Mouse (Mus musculus): Measurements from ENCODE around the gene Mgat5.

Mgat5 gene

GRCm38 (mm10) chr1:127204817-127205485, at the start of gene Mgat5:
Gene Mgat5 (plus strand): TSS chr1:127205015.
- peak; percentile 85 for DNase-seq (ENCODE audit: extremely low spot score, low read depth, low spot score)

- DNase-seq (ENCODE audit: extremely low spot score, low read depth, low spot score): no peak
These were observed 44.6 kb upstream of the Mgat5 start for GRCm38 (mm10) chr1:127160118-127160760.

- no peak for DNase-seq (ENCODE audit: extremely low spot score, low read depth, low spot score)
These were observed 40.1 kb upstream of the Mgat5 start for GRCm38 (mm10) chr1:127164589-127165160.

- DNase-seq (ENCODE audit: extremely low spot score, low read depth, low spot score): no peak
These were observed 38.3 kb upstream of the Mgat5 start for GRCm38 (mm10) chr1:127166521-127166920.

GRCm38 (mm10) chr1:127167586-127167985, 37.2 kb upstream of the Mgat5 start:
- DNase-seq (ENCODE audit: extremely low spot score, low read depth, low spot score): no peak

GRCm38 (mm10) chr1:127168205-127168604, 36.6 kb upstream of the Mgat5 start:
- no peak for DNase-seq (ENCODE audit: extremely low spot score, low read depth, low spot score)

GRCm38 (mm10) chr1:127169516-127169915, 35.3 kb upstream of the Mgat5 start:
- DNase-seq (ENCODE audit: extremely low spot score, low read depth, low spot score): no peak

GRCm38 (mm10) chr1:127171361-127171760, 33.5 kb upstream of the Mgat5 start:
- no peak for DNase-seq (ENCODE audit: extremely low spot score, low read depth, low spot score)

- no peak for DNase-seq (ENCODE audit: extremely low spot score, low read depth, low spot score)
These were observed 31.4 kb upstream of the Mgat5 start for GRCm38 (mm10) chr1:127173448-127173847.

- DNase-seq (ENCODE audit: extremely low spot score, low read depth, low spot score): no peak
These were observed 12.4 kb upstream of the Mgat5 start for GRCm38 (mm10) chr1:127192396-127192795.

GRCm38 (mm10) chr1:127199186-127199585, 5.6 kb upstream of the Mgat5 start:
- no peak for DNase-seq (ENCODE audit: extremely low spot score, low read depth, low spot score)

GRCm38 (mm10) chr1:127202360-127202759, 2.5 kb upstream of the Mgat5 start:
- no peak for DNase-seq (ENCODE audit: extremely low spot score, low read depth, low spot score)

GRCm38 (mm10) chr1:127203231-127203764, 1.5 kb upstream of the Mgat5 start:
- DNase-seq (ENCODE audit: extremely low spot score, low read depth, low spot score): no peak

GRCm38 (mm10) chr1:127205501-127206019, 745 bp downstream of the Mgat5 start:
- DNase-seq (ENCODE audit: extremely low spot score, low read depth, low spot score): no peak

- DNase-seq (ENCODE audit: extremely low spot score, low read depth, low spot score): no peak
These were observed 1.3 kb downstream of the Mgat5 start for GRCm38 (mm10) chr1:127206020-127206641.

GRCm38 (mm10) chr1:127206881-127207555, 2.2 kb downstream of the Mgat5 start:
- DNase-seq (ENCODE audit: extremely low spot score, low read depth, low spot score): no peak

- DNase-seq (ENCODE audit: extremely low spot score, low read depth, low spot score): no peak
These were observed 3.4 kb downstream of the Mgat5 start for GRCm38 (mm10) chr1:127208167-127208566.

- DNase-seq (ENCODE audit: extremely low spot score, low read depth, low spot score): no peak
These were observed 8.0 kb downstream of the Mgat5 start for GRCm38 (mm10) chr1:127212812-127213211.

GRCm38 (mm10) chr1:127213434-127213833, 8.6 kb downstream of the Mgat5 start:
- DNase-seq (ENCODE audit: extremely low spot score, low read depth, low spot score): no peak

GRCm38 (mm10) chr1:127214585-127215232, 9.9 kb downstream of the Mgat5 start:
- DNase-seq (ENCODE audit: extremely low spot score, low read depth, low spot score): no peak

Measured in hindlimb bud, embryonic 11.5 days (tissue).